Mouse (Mus musculus) liver, embryonic 13.5 days (tissue): ENCODE results near the gene Ms4a6c. TPM values are rescaled to one million over a fixed set of nuclear protein-coding genes. Genes with fewer than 3 reads are reported as not detected.
"Not testable (repeated sequence)": the region's sequence is repeated elsewhere in the genome, so short reads cannot be mapped to it uniquely, and the experiment has no call there.

Experiments
- ATAC-seq: fragments of 200-750 bp; cut with Nextera tagmentation; 2 replicates; pipeline ENCODE4 v1.8.0; 2017; ENCODE audit warnings: low read depth, mild to moderate bottlenecking, moderate number of reproducible peaks, moderate library complexity
- DNase-seq: peaks from one replicate; pipeline ENCODE4 v3.0.0; 2022
- H3K27ac ChIP-seq: fragments of 300-500 bp; sonication (generic); 2 replicates; pipeline ENCODE4 v1.5.1; 2015; ENCODE audit warnings: moderate library complexity, mild to moderate bottlenecking, inconsistent platforms
- H3K27me3 ChIP-seq: fragments of 300-500 bp; sonication (generic); 2 replicates; pipeline ENCODE4 v1.6.1; 2015; ENCODE audit warnings: mild to moderate bottlenecking, inconsistent platforms
- H3K36me3 ChIP-seq: fragments of 300-500 bp; sonication (generic); 2 replicates; pipeline ENCODE4 v1.6.1; 2015; ENCODE audit warnings: mild to moderate bottlenecking, inconsistent platforms
- H3K4me1 ChIP-seq: fragments of 300-500 bp; sonication (generic); replicated peaks from 2 replicates; pipeline ENCODE4 v1.6.1; 2015; ENCODE audit warnings: inconsistent platforms
- H3K4me2 ChIP-seq: fragments of 300-500 bp; sonication (generic); 2 replicates; pipeline ENCODE4 v1.6.1; 2015; ENCODE audit warnings: inconsistent platforms, mild to moderate bottlenecking, moderate library complexity
- H3K4me3 ChIP-seq: fragments of 300-500 bp; sonication (generic); replicated peaks from 2 replicates; pipeline ENCODE4 v1.5.1; 2015; ENCODE audit warnings: mild to moderate bottlenecking, inconsistent platforms
- H3K9ac ChIP-seq: fragments of 300-500 bp; sonication (generic); 2 replicates; pipeline ENCODE4 v1.6.1; 2015; ENCODE audit warnings: mild to moderate bottlenecking, inconsistent platforms
- H3K9me3 ChIP-seq: fragments of 300-500 bp; sonication (generic); replicated peaks from 2 replicates; pipeline ENCODE4 v1.6.1; 2016; ENCODE audit warnings: inconsistent platforms
- WGBS: fragments of 180-500 bp; shearing (Covaris S2); methylation state at CpG from one replicate; pipeline ENCODE4 v1.1.7; 2015; ENCODE audit not compliant: insufficient replicate concordance; 5-methylcytosine and 5-hydroxymethylcytosine counted together
- polyA plus RNA-seq: library from polyadenylated mRNA; unstranded; fragments of >200 nt; fragmentation: Nextera tagmentation; extraction: Ambion mirVana; gene quantifications from 2 replicates; pipeline ENCODE4 v1.2.1, GENCODE M21; 2015

The Ms4a6c gene
- polyA plus RNA-seq, result 5.2 and 5.7 TPM in 2 replicates

DNA sequence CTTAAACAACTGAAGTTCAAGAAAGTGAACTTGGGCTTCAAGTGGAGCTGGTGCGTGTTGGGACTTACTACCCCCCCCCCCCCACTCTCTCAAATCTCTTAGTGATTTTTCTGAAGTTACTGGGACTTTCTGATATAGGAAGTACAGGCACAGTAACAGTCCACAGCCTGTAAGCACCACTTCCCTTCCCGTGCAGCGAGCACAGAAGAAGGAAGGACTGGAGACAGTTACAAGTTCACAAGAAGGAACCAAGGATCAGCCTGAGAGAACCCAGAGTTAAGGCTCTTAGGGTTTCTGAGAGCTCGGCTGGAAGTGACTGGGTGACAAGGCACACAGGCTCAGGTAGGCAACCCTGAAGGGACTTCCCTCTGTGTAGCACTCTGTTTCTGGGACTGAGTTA lies at the start of gene Ms4a6c:
Ms4a6c (plus strand) TSS at position 152 of the 400 bp plus-strand sequence.
- not testable (repeated sequence) for H3K9ac ChIP-seq, H3K36me3 ChIP-seq, H3K4me1 ChIP-seq, H3K27me3 ChIP-seq, ATAC-seq, DNase-seq, H3K9me3 ChIP-seq, H3K4me3 ChIP-seq, H3K4me2 ChIP-seq
- WGBS, result 28% methylated on average over 4 of the region's 4 CpGs
- H3K27ac ChIP-seq, result peak within 1 kb of the TSS; percentile 4; the same call in 1 of the 2 replicates

DNA sequence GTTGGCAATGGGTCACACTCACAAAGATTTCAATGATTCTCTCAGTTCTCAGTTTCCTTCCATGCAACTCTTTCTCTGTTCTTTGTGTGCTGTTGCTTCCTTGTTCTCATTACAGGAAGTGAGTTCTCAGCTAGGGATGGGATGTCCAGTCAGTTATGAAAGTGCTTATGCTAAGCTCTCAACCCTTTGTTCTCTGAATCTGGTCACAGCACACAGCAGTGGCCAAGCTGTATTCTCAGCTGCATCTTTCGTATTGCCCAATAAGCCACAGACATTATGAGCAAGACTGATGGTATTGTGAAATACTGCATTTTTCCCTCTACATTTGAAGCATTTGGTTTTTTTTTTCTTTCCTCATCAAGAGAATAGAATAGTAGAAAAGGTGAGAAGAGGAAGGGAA lies 38.0 kb upstream of the Ms4a6c start:
- H3K4me2 ChIP-seq, H3K4me3 ChIP-seq, H3K36me3 ChIP-seq, H3K27ac ChIP-seq, DNase-seq, ATAC-seq, H3K9me3 ChIP-seq, H3K27me3 ChIP-seq, H3K4me1 ChIP-seq, H3K9ac ChIP-seq: not testable (repeated sequence)
- WGBS, result 45% methylated on average over 1 of the region's 1 CpGs

DNA sequence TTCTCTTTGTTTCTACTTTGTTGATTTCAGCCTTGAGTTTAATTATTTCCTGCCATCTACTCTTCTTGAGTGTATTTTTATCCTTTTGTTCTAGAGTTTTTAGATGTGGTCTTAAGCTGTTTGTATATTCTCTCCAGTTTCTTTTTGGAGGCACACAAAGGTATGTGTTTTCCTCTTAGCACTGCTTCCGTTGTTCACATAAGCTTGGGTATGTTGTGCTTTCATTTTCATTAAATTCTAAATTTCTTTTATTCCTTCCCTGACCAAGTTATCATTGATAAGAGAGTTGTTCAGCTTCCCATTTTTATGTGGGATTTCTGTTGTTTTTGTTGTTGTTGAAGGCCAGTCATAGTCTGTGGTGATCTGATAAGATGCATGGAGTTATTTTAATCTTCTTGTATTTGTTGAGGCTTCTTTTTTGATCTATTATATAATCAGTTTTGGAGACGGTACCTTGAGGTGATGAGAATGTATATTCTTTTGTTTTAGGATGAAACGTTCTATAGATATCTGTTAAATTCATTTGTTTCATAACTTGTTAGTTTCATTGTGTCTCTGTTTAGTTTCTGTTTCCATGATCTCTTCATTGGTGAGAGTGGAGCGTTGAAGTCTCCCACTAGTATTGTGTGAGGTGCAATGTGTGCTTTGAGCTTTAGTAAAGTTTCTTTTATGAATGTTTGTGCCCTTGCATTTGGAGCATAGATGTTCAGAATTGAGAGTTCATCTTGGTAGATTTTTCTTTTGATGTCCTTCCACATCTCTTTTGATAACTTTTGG lies 33.9 kb upstream of the Ms4a6c start:
- Histone ChIP-seq H3K36me3 (no peaks in the 10 kb centered on the region), H3K27me3 (no peaks in the 10 kb centered on the region), H3K27ac (no peak overlapping the region), H3K9ac (no peak overlapping the region), H3K4me1 (no peaks in the 10 kb centered on the region), H3K4me3 (no peak overlapping the region), H3K4me2 (no peak overlapping the region), H3K9me3 (no peaks in the 10 kb centered on the region)
- no peak for ATAC-seq
- no peak for DNase-seq
- 57% methylated on average over 4 of the region's 4 CpGs for WGBS

DNA sequence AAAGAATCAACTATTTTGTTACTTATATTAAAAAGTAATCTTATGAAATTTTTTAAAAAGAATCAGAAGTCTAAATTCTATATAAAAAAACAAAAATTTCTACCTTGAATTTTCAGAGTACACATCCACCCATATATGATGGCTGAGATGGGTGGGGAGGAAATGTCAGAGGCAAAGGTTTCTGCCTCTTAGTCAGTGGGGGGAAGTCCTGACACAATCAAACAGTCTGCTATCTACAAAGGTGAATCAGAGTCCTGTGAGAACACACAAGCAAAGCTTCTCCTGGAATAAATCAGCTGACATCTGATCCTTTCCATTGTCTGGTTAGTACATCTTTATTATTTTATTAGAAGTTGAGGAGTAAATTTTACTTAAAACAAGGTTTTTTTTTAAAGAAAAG lies 25.8 kb upstream of the Ms4a6c start, which contains the start of gene Ms4a4b:
Ms4a4b (plus strand) TSS at position 216 of the 400 bp plus-strand sequence.
- Histone ChIP-seq H3K9me3 (no peaks in the 10 kb centered on the region), H3K27ac (no peak within 1 kb of the TSS), H3K9ac (no peak within 1 kb of the TSS), H3K27me3 (no peaks in the 10 kb centered on the region), H3K36me3 (no peaks in the 10 kb centered on the region), H3K4me2 (no peak within 1 kb of the TSS), H3K4me3 (no peak within 1 kb of the TSS), H3K4me1 (no peaks in the 10 kb centered on the region)
- ATAC-seq (no peak), DNase-seq (no peak)

DNA sequence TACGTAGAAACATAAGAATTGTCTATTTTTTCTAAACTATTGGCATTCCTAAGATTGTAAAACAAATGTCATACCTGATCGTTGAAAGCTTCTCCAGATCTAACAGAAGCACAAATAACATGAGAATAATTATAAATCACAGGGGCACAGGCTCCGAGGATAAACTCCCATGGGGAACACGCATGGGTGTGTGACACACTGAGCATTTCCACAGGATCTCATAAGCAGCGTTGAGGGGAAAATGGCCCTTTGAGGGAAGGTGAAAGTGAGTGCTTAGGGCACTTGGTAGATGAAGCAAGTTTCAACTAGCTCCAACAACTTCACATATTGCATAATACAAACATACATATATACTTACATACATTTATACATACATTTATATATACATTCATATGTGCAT lies 25.2 kb upstream of the Ms4a6c start:
- WGBS, result 64% methylated on average over 5 of the region's 5 CpGs
- H3K27ac ChIP-seq, result no peak overlapping the region
- H3K4me3 ChIP-seq, result no peak overlapping the region
- no peaks in the 10 kb centered on the region for H3K27me3 ChIP-seq
- DNase-seq (no peak), ATAC-seq (no peak)
- no peaks in the 10 kb centered on the region for H3K4me1 ChIP-seq
- no peak overlapping the region for H3K4me2 ChIP-seq
- H3K9me3 ChIP-seq, result no peaks in the 10 kb centered on the region
- H3K9ac ChIP-seq, result no peak overlapping the region
- H3K36me3 ChIP-seq, result no peaks in the 10 kb centered on the region

DNA sequence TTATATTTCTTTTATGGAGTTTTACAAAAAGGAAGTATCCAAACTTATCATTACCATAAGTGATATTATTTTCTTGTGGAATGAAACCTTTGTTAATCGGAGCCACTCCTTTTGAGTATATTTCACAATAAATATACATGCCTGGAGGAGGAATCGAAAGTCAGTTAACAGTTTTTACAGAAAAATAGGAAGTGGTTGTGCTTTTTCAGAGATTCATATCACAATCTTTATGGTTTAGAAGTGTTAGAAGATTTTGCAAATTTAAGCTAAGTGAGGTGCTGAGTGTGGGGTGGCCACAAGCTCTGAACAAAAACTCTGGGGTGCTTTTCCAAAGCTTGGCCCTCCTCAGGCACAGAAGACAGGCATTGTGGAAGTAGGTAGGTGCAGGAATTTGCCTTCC lies 21.9 kb upstream of the Ms4a6c start:
- Histone ChIP-seq H3K27ac (no peak overlapping the region), H3K9me3 (no peaks in the 10 kb centered on the region), H3K36me3 (no peaks in the 10 kb centered on the region), H3K9ac (no peak overlapping the region), H3K4me3 (no peak overlapping the region), H3K4me1 (no peaks in the 10 kb centered on the region), H3K27me3 (no peaks in the 10 kb centered on the region), H3K4me2 (no peak overlapping the region)
- no peak for DNase-seq
- 45% methylated on average over 2 of the region's 2 CpGs for WGBS
- no peak for ATAC-seq

DNA sequence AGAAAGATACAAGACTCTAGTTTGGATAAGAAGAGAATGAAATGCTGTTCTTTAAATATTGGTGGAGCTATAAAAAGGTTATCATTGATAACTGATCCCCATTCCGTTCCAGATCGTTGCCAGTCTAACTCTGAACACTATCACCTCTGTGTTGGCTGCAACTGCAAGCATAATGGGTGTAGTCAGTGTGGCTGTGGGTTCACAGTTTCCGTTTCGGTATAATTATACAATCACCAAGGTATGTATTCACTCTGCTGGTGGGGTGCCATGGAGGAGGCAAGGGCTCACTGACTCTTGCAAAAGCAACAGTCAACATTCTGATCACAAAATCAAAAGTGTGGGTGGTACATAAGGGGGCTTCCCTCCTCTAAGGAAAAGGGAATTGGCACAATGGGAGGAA lies 10.1 kb upstream of the Ms4a6c start:
- DNase-seq, H3K9me3 ChIP-seq, H3K4me2 ChIP-seq, H3K9ac ChIP-seq, H3K27me3 ChIP-seq, ATAC-seq, H3K4me1 ChIP-seq, H3K4me3 ChIP-seq, H3K36me3 ChIP-seq, H3K27ac ChIP-seq: not testable (repeated sequence)
- WGBS, result 72% methylated on average over 4 of the region's 4 CpGs

DNA sequence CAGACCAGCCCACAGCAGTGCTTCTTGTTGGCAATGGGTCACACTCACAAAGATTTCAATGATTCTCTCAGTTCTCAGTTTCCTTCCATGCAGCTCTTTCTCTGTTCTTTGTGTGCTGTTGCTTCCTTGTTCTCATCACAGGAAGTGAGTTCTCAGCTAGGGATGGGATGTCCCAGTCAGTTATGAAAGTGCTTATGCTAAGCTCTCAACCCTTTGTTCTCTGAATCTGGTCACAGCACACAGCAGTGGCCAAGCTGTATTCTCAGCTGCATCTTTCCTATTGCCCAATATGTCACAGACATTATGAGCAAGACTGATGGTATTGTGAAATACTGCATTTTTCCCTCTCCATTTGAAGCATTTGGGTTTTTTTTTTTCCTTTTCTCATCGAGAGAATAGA lies 4.4 kb upstream of the Ms4a6c start:
- H3K36me3 ChIP-seq, H3K4me2 ChIP-seq, ATAC-seq, H3K27ac ChIP-seq, H3K27me3 ChIP-seq, H3K4me1 ChIP-seq, H3K9me3 ChIP-seq, DNase-seq, H3K9ac ChIP-seq, H3K4me3 ChIP-seq: not testable (repeated sequence)
- WGBS, result 13% methylated on average over 1 of the region's 1 CpGs

DNA sequence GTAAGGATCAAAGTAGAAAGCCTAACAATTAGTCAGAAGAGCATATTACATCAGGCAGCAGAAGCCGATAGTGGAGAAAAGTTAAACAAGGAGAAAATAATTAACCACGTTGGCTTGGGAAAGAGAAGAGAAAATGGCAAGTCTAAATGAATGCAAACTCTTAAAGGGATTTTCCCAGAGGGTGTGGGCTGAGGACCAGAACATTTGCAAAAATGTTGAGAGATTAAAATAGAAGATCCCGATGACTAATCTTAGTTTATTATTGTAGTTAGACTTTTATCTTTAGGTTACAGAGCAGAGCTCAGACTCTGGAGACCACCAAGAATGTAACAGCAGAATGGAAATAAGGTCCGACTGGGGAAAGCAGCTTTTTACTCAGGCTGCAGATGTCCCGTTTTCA lies 2.7 kb upstream of the Ms4a6c start:
- ATAC-seq, result no peak
- Histone ChIP-seq H3K36me3 (no peaks in the 10 kb centered on the region), H3K4me3 (no peak overlapping the region), H3K4me1 (no peaks in the 10 kb centered on the region), H3K9ac (no peak overlapping the region), H3K27ac (no peak overlapping the region), H3K9me3 (no peaks in the 10 kb centered on the region), H3K27me3 (no peaks in the 10 kb centered on the region), H3K4me2 (no peak overlapping the region)
- no peak for DNase-seq
- 54% methylated on average over 5 of the region's 5 CpGs for WGBS

DNA sequence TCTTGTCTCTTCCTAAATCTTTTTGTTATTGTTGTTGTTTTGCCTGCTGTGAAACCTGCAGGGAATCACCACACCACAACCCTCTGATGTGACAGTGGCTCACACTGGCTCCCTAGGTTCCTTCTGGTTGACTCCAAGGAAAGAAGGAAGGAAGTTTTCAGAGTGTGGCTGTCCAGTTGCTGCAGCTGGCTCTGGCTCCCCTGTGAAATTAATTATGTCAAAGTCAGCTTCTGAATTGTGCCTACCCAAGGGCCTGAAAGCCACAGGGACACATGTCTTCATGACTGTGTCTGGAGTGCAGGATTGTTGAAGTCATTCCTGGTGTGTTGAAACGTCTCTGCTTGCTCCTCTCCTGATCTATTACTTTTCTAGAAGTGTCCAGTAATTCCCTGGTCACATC lies 805 bp upstream of the Ms4a6c start:
- not testable (repeated sequence) for H3K36me3 ChIP-seq, H3K27me3 ChIP-seq, H3K27ac ChIP-seq, H3K4me3 ChIP-seq, H3K9me3 ChIP-seq, ATAC-seq, H3K9ac ChIP-seq, H3K4me1 ChIP-seq, H3K4me2 ChIP-seq, DNase-seq
- 41% methylated on average over 1 of the region's 1 CpGs for WGBS

DNA sequence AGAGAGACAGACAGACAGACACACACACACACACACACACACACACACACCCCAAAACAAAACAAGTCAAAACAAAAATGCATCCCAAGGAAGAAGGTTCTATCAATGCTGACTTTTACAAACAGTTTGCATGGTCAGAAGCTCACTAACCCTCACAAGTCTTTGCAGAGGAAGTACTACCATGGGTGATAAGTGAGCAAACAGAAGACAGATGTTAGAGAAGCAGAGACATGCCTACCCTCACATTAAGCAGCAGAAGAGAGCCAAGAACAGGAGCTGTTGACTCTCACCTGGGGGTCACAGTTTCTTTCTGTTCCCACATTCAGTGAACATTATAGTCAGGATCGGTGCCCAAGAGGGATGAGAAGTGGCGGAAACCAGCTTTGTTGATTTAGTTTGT lies 10.5 kb downstream of the Ms4a6c start:
- ATAC-seq (no peak), DNase-seq (no peak)
- WGBS, result 73% methylated on average over 2 of the region's 2 CpGs
- Histone ChIP-seq H3K9me3 (no peaks in the 10 kb centered on the region), H3K9ac (no peak overlapping the region), H3K27me3 (no peaks in the 10 kb centered on the region), H3K4me2 (no peak overlapping the region), H3K4me1 (no peaks in the 10 kb centered on the region), H3K36me3 (no peaks in the 10 kb centered on the region), H3K4me3 (no peak overlapping the region), H3K27ac (no peak overlapping the region)

DNA sequence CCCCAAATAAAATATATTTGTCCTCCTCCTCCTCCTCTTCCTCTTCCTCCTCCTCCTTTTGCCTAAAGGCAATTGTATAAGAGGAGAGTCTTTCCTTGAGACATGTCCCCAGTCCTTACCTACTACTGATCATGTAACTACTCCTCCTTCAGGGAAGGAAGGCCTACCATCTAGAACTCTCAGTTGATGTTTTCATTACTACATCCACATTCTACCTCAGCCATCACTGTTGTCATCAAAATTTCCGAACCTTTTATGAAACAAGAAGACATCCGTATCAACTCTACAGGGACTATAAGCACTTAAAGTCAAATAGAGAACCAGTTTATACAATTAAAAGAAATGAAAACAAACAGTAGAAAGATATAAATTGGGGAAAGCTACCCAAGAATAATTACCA lies 13.5 kb downstream of the Ms4a6c start:
- 71% methylated on average over 2 of the region's 2 CpGs for WGBS
- no peaks in the 10 kb centered on the region for H3K27me3 ChIP-seq
- no peak overlapping the region for H3K27ac ChIP-seq
- H3K4me2 ChIP-seq, result no peak overlapping the region
- no peaks in the 10 kb centered on the region for H3K36me3 ChIP-seq
- no peak overlapping the region for H3K4me3 ChIP-seq
- no peak overlapping the region for H3K9ac ChIP-seq
- DNase-seq, result no peak
- no peaks in the 10 kb centered on the region for H3K9me3 ChIP-seq
- ATAC-seq, result no peak
- H3K4me1 ChIP-seq, result no peaks in the 10 kb centered on the region
